Mouse (Mus musculus): ENCODE results near the gene Cox7a2l. TPM values are rescaled to one million over a fixed set of nuclear protein-coding genes. Genes with fewer than 3 reads are reported as not detected.

Gene Cox7a2l
- polyA plus RNA-seq (2015; fragmentation: Nextera tagmentation; extraction: Ambion mirVana): 190 and 191 TPM in 2 replicates

DNA sequence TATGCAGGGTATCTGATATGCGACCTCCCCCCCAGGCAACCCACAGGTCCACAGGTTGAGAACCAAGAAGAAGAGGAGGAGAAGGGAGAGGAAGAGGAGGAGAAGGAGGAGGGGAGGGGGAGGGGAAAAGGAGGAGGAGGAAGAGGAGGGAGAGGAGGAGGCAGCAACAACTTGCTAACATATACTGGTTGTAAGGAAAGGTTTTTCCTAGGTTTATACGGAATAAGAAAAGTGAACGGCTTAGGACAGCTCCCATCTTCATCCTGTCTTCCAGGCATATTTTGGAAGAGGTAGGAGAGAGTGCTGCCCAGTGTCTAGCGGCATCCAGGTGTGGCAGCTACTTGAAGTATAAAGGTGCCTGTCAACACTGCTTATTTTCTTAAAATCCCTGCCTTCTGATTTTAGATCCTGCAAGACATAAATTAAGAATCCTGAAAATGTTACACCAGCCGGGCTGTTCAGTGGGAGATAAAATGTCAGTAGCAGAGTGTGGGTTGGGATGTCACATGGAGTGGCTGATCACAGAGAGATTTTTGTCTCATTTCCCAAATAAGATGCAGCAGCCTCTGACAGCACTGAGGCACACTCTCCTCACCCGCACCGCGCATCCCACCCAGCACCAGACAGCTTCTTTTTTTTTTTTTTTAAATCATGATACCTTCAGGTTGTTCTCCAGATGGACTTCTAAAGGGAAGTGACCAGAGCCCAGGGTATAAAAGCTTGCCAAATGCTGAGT lies at the start of gene Cox7a2l:
Cox7a2l (minus strand) TSS at position 51 of the 736 bp plus-strand sequence.
- Histone ChIP-seq H3K27me3 (replicated peaks; ENCODE audit: insufficient read depth, low read length) (no peaks in the 10 kb centered on the region), H3K4me1 (ENCODE audit: insufficient read depth, low read depth, low read length) (peaks cover 9% of the 10 kb centered on the region), H3K9me3 (ENCODE audit: low read length) (no peaks in the 10 kb centered on the region), H3K4me3 (ENCODE audit: low read depth, low read length) (no peak within 1 kb of the TSS), H3K36me3 (ENCODE audit: insufficient read depth, low read length) (no peaks in the 10 kb centered on the region), H3K9ac (replicated peaks; ENCODE audit: low read depth) (no peak within 1 kb of the TSS), H3K4me2 (replicated peaks; ENCODE audit: low read depth, low read length) (no peak within 1 kb of the TSS), H3K27ac (ENCODE audit: low read length) (no peak within 1 kb of the TSS)
- 89% methylated on average over 8 of the region's 8 CpGs for WGBS
- ATAC-seq (no peak), DNase-seq (ENCODE audit: low spot score) (no peak)
- TF ChIP-seq CTCF (IDR thresholded peaks at IDR 0.05) (no peak), EP300 (IDR thresholded peaks at IDR 0.05) (no peak)

GRCm38 (mm10) chr17:83565506-83565905 lies 48.4 kb upstream of the Cox7a2l start:
- DNase-seq (ENCODE audit: low spot score): no peak
- H3K27me3 ChIP-seq (replicated peaks; ENCODE audit: insufficient read depth, low read length): no peaks in the 10 kb centered on the region
- ATAC-seq: no peak
- no peak overlapping the region for H3K9ac ChIP-seq (replicated peaks; ENCODE audit: low read depth)
- 46% methylated on average over 4 of the region's 4 CpGs for WGBS
- no peak overlapping the region for H3K27ac ChIP-seq (ENCODE audit: low read length)
- H3K4me2 ChIP-seq (replicated peaks; ENCODE audit: low read depth, low read length): no peak overlapping the region
- H3K4me1 ChIP-seq (ENCODE audit: insufficient read depth, low read depth, low read length): no peaks in the 10 kb centered on the region; the same call in 1 of the 2 replicates
- H3K36me3 ChIP-seq (ENCODE audit: insufficient read depth, low read length): no peaks in the 10 kb centered on the region
- H3K4me3 ChIP-seq (ENCODE audit: low read depth, low read length): no peak overlapping the region
- no peak for TF ChIP-seq EP300 (IDR thresholded peaks at IDR 0.05)
- TF ChIP-seq CTCF (IDR thresholded peaks at IDR 0.05): no peak
- no peaks in the 10 kb centered on the region for H3K9me3 ChIP-seq (ENCODE audit: low read length)

- Histone ChIP-seq H3K36me3 (ENCODE audit: insufficient read depth, low read length) (no peaks in the 10 kb centered on the region), H3K27me3 (replicated peaks; ENCODE audit: insufficient read depth, low read length) (no peaks in the 10 kb centered on the region), H3K9me3 (ENCODE audit: low read length) (no peaks in the 10 kb centered on the region), H3K27ac (ENCODE audit: low read length) (no peak overlapping the region), H3K4me2 (replicated peaks; ENCODE audit: low read depth, low read length) (peak overlapping the region; percentile 22; the same call in 1 of the 2 replicates), H3K9ac (replicated peaks; ENCODE audit: low read depth) (no peak overlapping the region), H3K4me1 (ENCODE audit: insufficient read depth, low read depth, low read length) (no peaks in the 10 kb centered on the region; the same call in 1 of the 2 replicates), H3K4me3 (ENCODE audit: low read depth, low read length) (no peak overlapping the region)
- no peak for TF ChIP-seq CTCF (IDR thresholded peaks at IDR 0.05)
- TF ChIP-seq EP300 (IDR thresholded peaks at IDR 0.05): no peak
- no peak for ATAC-seq
- 35% methylated on average over 12 of the region's 12 CpGs for WGBS
- no peak for DNase-seq (ENCODE audit: low spot score)
Measured at GRCm38 (mm10) chr17:83564119-83564820, 47.1 kb upstream of the Cox7a2l start.

DNA sequence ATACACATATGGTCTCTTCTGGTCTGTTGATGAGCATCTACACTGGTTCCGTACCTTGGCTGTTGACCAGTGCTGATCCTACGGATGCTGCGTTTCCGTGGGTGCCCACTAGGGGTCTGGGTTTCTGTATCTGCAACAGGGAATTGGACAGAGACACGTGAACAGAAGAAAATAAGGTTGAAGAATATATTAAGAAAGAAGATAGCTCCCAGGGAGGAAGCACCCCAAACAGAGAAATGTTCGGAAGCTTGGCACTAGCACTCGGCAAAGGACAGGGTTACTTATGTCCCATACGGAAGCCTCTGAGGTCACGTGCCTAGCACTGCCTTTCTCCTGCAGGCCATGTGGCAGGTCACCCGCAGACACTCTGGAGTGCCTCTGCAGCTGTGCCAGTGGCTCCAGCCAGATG lies 46.6 kb upstream of the Cox7a2l start:
- no peak overlapping the region for H3K4me3 ChIP-seq (ENCODE audit: low read depth, low read length)
- H3K9me3 ChIP-seq (ENCODE audit: low read length): no peaks in the 10 kb centered on the region
- H3K27ac ChIP-seq (ENCODE audit: low read length): no peak overlapping the region
- no peaks in the 10 kb centered on the region for H3K27me3 ChIP-seq (replicated peaks; ENCODE audit: insufficient read depth, low read length)
- H3K36me3 ChIP-seq (ENCODE audit: insufficient read depth, low read length): no peaks in the 10 kb centered on the region
- WGBS: 39% methylated on average over 10 of the region's 10 CpGs
- DNase-seq (ENCODE audit: low spot score) (peak; percentile 34), ATAC-seq (peak; percentile 67)
- peak overlapping the region; percentile 22; the same call in 1 of the 2 replicates for H3K4me2 ChIP-seq (replicated peaks; ENCODE audit: low read depth, low read length)
- H3K9ac ChIP-seq (replicated peaks; ENCODE audit: low read depth): no peak overlapping the region
- H3K4me1 ChIP-seq (ENCODE audit: insufficient read depth, low read depth, low read length): no peaks in the 10 kb centered on the region; the same call in 1 of the 2 replicates
- TF ChIP-seq CTCF (IDR thresholded peaks at IDR 0.05) (peak; percentile 77), EP300 (IDR thresholded peaks at IDR 0.05) (no peak)

DNA sequence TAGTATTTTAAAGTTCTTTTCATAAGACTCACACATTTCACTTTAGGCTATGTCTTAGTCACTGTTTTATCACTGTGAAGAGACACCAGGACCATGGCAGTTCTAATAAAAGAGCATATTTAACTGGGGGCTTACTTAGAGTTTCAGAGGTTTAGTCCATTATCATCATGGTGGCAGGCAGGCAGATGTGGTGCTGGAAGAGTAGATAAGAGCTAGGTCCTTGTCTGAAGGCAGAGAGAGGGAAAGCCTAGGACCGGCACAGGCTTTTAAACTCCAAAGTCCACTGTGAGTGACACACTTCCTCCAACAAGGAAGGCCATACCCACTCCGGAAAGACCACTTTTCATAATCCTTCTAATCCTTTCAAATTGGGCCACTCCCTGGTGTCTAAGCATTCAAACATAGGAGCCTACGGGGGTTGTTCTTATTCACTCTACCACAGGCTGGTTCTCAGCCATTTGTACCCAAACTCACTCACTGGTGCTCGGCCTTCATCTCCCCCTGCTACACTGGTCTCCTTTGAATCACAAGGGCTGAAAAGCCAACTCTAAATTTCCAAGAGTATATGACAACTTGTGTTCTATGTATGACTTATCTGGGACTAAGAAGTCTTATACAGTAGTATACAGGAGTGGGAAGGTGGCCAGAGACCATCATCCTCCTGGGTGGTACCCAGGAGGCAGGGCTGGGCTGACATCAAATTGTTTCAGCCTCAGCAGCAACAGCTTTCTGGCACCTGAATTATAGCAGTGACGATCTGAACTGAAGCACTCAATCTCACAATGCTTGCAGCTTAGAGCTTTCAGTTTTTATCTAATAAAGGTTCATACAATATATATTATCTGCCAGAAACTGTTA lies 45.3 kb upstream of the Cox7a2l start:
- WGBS: 87% methylated on average over 5 of the region's 5 CpGs
- Histone ChIP-seq H3K4me1 (ENCODE audit: insufficient read depth, low read depth, low read length) (no peaks in the 10 kb centered on the region; the same call in 1 of the 2 replicates), H3K9ac (replicated peaks; ENCODE audit: low read depth) (no peak overlapping the region), H3K36me3 (ENCODE audit: insufficient read depth, low read length) (no peaks in the 10 kb centered on the region), H3K4me3 (ENCODE audit: low read depth, low read length) (no peak overlapping the region), H3K9me3 (ENCODE audit: low read length) (no peaks in the 10 kb centered on the region), H3K27me3 (replicated peaks; ENCODE audit: insufficient read depth, low read length) (no peaks in the 10 kb centered on the region), H3K4me2 (replicated peaks; ENCODE audit: low read depth, low read length) (no peak overlapping the region), H3K27ac (ENCODE audit: low read length) (no peak overlapping the region)
- TF ChIP-seq CTCF (IDR thresholded peaks at IDR 0.05) (no peak), EP300 (IDR thresholded peaks at IDR 0.05) (no peak)
- no peak for ATAC-seq
- DNase-seq (ENCODE audit: low spot score): no peak

- no peak for TF ChIP-seq CTCF (IDR thresholded peaks at IDR 0.05)
- no peak for TF ChIP-seq EP300 (IDR thresholded peaks at IDR 0.05)
- no peak overlapping the region for H3K4me2 ChIP-seq (replicated peaks; ENCODE audit: low read depth, low read length)
- no peaks in the 10 kb centered on the region; the same call in 1 of the 2 replicates for H3K4me1 ChIP-seq (ENCODE audit: insufficient read depth, low read depth, low read length)
- 69% methylated on average over 8 of the region's 8 CpGs for WGBS
- no peak overlapping the region for H3K27ac ChIP-seq (ENCODE audit: low read length)
- no peak overlapping the region for H3K9ac ChIP-seq (replicated peaks; ENCODE audit: low read depth)
- no peaks in the 10 kb centered on the region for H3K27me3 ChIP-seq (replicated peaks; ENCODE audit: insufficient read depth, low read length)
- H3K36me3 ChIP-seq (ENCODE audit: insufficient read depth, low read length): no peaks in the 10 kb centered on the region
- no peak for ATAC-seq
- no peak overlapping the region for H3K4me3 ChIP-seq (ENCODE audit: low read depth, low read length)
- no peak for DNase-seq (ENCODE audit: low spot score)
- no peaks in the 10 kb centered on the region for H3K9me3 ChIP-seq (ENCODE audit: low read length)
Measured at GRCm38 (mm10) chr17:83559081-83559480, 42.0 kb upstream of the Cox7a2l start.
